Mouse (Mus musculus) embryonic facial prominence, embryonic 14.5 days (tissue): ENCODE data around the gene Tfdp1. TPM values are rescaled to one million over a fixed set of nuclear protein-coding genes. Genes with fewer than 3 reads are reported as not detected.

Experiments used
- ATAC-seq: fragments of 200-750 bp; cut with Nextera tagmentation; 2 replicates; pipeline ENCODE4 v1.8.0; 2017; ENCODE audit warnings: low read depth, moderate number of reproducible peaks, moderate TSS enrichment
- DNase-seq: peaks from one replicate; pipeline ENCODE4 v3.0.0-alpha.2; 2015; ENCODE audit warnings: low spot score
- H3K27ac ChIP-seq: fragments of 300-500 bp; sonication (generic); replicated peaks from 2 replicates; pipeline ENCODE4 v1.5.1; 2014; ENCODE audit warnings: low read depth, mild to moderate bottlenecking, low read length, moderate library complexity
- H3K27me3 ChIP-seq: fragments of 300-500 bp; sonication (generic); replicated peaks from 2 replicates; pipeline ENCODE4 v1.6.1; 2014; ENCODE audit warnings: low read length; ENCODE audit not compliant: control insufficient read depth, insufficient read depth
- H3K36me3 ChIP-seq: fragments of 300-500 bp; sonication (generic); 2 replicates; pipeline ENCODE4 v1.6.1; 2014; ENCODE audit warnings: low read length, mixed read lengths; ENCODE audit not compliant: control insufficient read depth, insufficient read depth
- H3K4me1 ChIP-seq: fragments of 300-500 bp; sonication (generic); 2 replicates; pipeline ENCODE4 v1.6.1; 2014; ENCODE audit warnings: antibody characterized with exemption, low read length; ENCODE audit not compliant: control insufficient read depth, insufficient read depth
- H3K4me2 ChIP-seq: fragments of 300-500 bp; sonication (generic); 2 replicates; pipeline ENCODE4 v1.6.1; 2014; ENCODE audit warnings: low read depth, mild to moderate bottlenecking, low read length, moderate library complexity, mixed read lengths
- H3K4me3 ChIP-seq: fragments of 300-500 bp; sonication (generic); 2 replicates; pipeline ENCODE4 v1.5.1; 2014; ENCODE audit warnings: low read depth, mild to moderate bottlenecking, low read length
- H3K9ac ChIP-seq: fragments of 300-500 bp; sonication (generic); 2 replicates; pipeline ENCODE4 v1.6.1; 2014; ENCODE audit warnings: low read depth, mild to moderate bottlenecking, low read length, moderate library complexity, mixed read lengths
- H3K9me3 ChIP-seq: fragments of 300-500 bp; sonication (generic); 2 replicates; pipeline ENCODE4 v1.6.1; 2016; ENCODE audit warnings: low read length; ENCODE audit not compliant: control insufficient read depth
- WGBS: fragments of 180-500 bp; shearing (Covaris S2); extraction: QIAGEN DNeasy Blood & Tissue Kit; methylation state at CpG from one replicate; pipeline ENCODE4 v1.1.7; 2014; 5-methylcytosine and 5-hydroxymethylcytosine counted together
- polyA plus RNA-seq: library from polyadenylated mRNA; unstranded; fragments of >200 nt; fragmentation: Nextera tagmentation; extraction: Ambion mirVana; gene quantifications from 2 replicates; pipeline ENCODE4 v1.2.1, GENCODE M21; 2014

The Tfdp1 gene
- polyA plus RNA-seq, 1 experiment from 2014 or later: 150 TPM

GRCm38 (mm10) chr8:13356681-13357080 lies 18.1 kb downstream of the Tfdp1 start:
- no peak overlapping the region for H3K4me2 ChIP-seq
- H3K4me1 ChIP-seq: no peaks in the 10 kb centered on the region
- no peaks in the 10 kb centered on the region for H3K27me3 ChIP-seq
- no peak overlapping the region for H3K27ac ChIP-seq
- no peaks in the 10 kb centered on the region for H3K9me3 ChIP-seq
- DNase-seq: no peak
- no peak overlapping the region for H3K9ac ChIP-seq
- 85% methylated on average over 10 of the region's 10 CpGs for WGBS
- peaks cover 98% of the 10 kb centered on the region for H3K36me3 ChIP-seq
- ATAC-seq: no peak
- H3K4me3 ChIP-seq: no peak overlapping the region

- WGBS: 81% methylated on average over 7 of the region's 7 CpGs
- Histone ChIP-seq H3K9me3 (no peaks in the 10 kb centered on the region), H3K4me2 (no peak overlapping the region), H3K4me3 (no peak overlapping the region), H3K4me1 (no peaks in the 10 kb centered on the region), H3K36me3 (peaks cover 98% of the 10 kb centered on the region), H3K27ac (no peak overlapping the region), H3K9ac (no peak overlapping the region), H3K27me3 (no peaks in the 10 kb centered on the region)
- no peak for DNase-seq
- no peak for ATAC-seq
Observed at GRCm38 (mm10) chr8:13360213-13360612, 21.7 kb downstream of the Tfdp1 start.

GRCm38 (mm10) chr8:13361865-13362264 lies 23.3 kb downstream of the Tfdp1 start:
- no peak for DNase-seq
- Histone ChIP-seq H3K4me2 (no peak overlapping the region), H3K4me3 (no peak overlapping the region), H3K27ac (no peak overlapping the region), H3K27me3 (no peaks in the 10 kb centered on the region), H3K4me1 (no peaks in the 10 kb centered on the region), H3K36me3 (peaks cover 98% of the 10 kb centered on the region), H3K9me3 (no peaks in the 10 kb centered on the region), H3K9ac (no peak overlapping the region)
- no peak for ATAC-seq
- 93% methylated on average over 6 of the region's 6 CpGs for WGBS

- Histone ChIP-seq H3K9me3 (no peaks in the 10 kb centered on the region), H3K4me2 (no peak overlapping the region), H3K4me1 (no peaks in the 10 kb centered on the region), H3K36me3 (peaks cover 91% of the 10 kb centered on the region), H3K27me3 (no peaks in the 10 kb centered on the region), H3K9ac (no peak overlapping the region), H3K4me3 (no peak overlapping the region), H3K27ac (no peak overlapping the region)
- WGBS: 87% methylated on average over 8 of the region's 8 CpGs
- DNase-seq (no peak), ATAC-seq (0 out of 2 replicates have a peak, but pooled peaks have one; percentile 23)
Observed at GRCm38 (mm10) chr8:13373151-13373662, 34.7 kb downstream of the Tfdp1 start.

DNA sequence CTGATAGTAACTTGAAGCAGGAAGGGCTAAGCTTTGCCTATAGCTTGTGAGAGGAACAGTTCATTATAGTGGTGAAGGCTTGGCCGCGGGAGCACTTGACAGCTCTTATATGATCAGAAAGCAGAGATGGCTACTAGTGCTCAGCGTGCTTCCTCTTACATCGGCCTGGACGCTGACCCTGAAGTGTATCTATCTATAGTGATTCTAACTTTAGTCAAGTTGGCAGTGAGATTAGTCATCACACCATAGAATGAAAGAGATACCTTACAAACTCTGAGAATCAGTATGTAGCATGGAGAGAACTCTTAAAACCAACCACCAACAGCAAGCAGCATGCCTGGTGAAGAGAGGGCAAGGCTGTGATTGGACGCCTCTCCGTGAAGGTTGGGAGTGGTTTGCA lies 43.1 kb downstream of the Tfdp1 start:
- H3K27ac ChIP-seq: no peak overlapping the region
- DNase-seq (no peak), ATAC-seq (no peak)
- no peaks in the 10 kb centered on the region for H3K9me3 ChIP-seq
- 86% methylated on average over 7 of the region's 7 CpGs for WGBS
- no peaks in the 10 kb centered on the region for H3K4me1 ChIP-seq
- no peak overlapping the region for H3K9ac ChIP-seq
- H3K4me2 ChIP-seq: no peak overlapping the region
- H3K27me3 ChIP-seq: no peaks in the 10 kb centered on the region
- H3K4me3 ChIP-seq: no peak overlapping the region
- peaks cover 28% of the 10 kb centered on the region for H3K36me3 ChIP-seq

DNA sequence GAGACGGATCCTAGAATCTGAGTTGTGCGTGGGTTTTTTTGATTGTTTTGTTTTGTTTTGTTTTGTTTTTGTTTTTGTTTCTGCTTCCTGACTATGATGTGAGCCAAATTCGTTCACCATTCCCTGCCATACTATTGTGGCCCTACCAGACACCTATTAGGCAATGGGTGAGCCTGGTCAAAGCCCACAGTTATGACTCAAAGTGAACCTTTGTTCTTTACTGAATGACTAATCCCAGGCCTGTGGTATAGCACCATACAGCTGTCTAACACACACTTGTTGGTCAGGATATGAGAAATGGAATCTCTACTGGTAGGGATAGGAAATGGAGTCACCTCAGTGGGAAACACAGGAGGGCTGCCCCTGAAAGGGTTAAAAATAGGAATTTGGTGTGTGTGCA lies 44.0 kb downstream of the Tfdp1 start:
- Histone ChIP-seq H3K4me2 (no peak overlapping the region), H3K4me3 (no peak overlapping the region), H3K9me3 (no peaks in the 10 kb centered on the region), H3K27me3 (no peaks in the 10 kb centered on the region), H3K9ac (no peak overlapping the region), H3K27ac (no peak overlapping the region), H3K4me1 (no peaks in the 10 kb centered on the region), H3K36me3 (peaks cover 21% of the 10 kb centered on the region)
- 92% methylated on average over 3 of the region's 3 CpGs for WGBS
- DNase-seq (no peak), ATAC-seq (no peak)

- Histone ChIP-seq H3K4me3 (no peak overlapping the region), H3K27ac (no peak overlapping the region), H3K9ac (no peak overlapping the region), H3K4me1 (no peaks in the 10 kb centered on the region), H3K9me3 (no peaks in the 10 kb centered on the region), H3K4me2 (no peak overlapping the region), H3K36me3 (peaks cover 18% of the 10 kb centered on the region), H3K27me3 (no peaks in the 10 kb centered on the region)
- 85% methylated on average over 4 of the region's 4 CpGs for WGBS
- ATAC-seq: no peak
- DNase-seq: no peak
Observed at GRCm38 (mm10) chr8:13382999-13383398, 44.4 kb downstream of the Tfdp1 start.

DNA sequence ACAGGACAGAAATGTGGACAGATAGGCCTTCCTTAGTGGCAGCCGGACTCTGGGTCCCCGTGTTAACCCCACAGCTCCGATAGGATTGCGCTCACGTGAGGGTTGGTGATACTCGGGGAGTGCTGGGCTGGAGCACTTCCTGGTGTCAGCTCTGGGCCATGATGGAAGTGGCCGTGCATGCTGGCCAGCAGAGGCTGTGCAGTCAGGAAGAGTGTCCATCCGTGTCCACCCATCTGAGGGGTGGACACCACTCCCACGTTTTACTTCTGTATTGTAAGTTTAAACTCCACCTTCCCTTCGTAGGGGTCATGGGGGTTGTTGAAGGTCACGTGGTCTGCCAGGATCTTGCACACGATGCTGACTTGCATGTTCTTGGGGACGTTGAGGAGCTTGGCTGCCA lies 47.8 kb downstream of the Tfdp1 start:
- Histone ChIP-seq H3K27ac (no peak overlapping the region), H3K9ac (no peak overlapping the region), H3K4me2 (no peak overlapping the region), H3K4me3 (no peak overlapping the region), H3K27me3 (no peaks in the 10 kb centered on the region), H3K9me3 (no peaks in the 10 kb centered on the region), H3K36me3 (no peaks in the 10 kb centered on the region), H3K4me1 (no peaks in the 10 kb centered on the region)
- DNase-seq (no peak), ATAC-seq (no peak)
- WGBS: 70% methylated on average over 13 of the region's 13 CpGs

DNA sequence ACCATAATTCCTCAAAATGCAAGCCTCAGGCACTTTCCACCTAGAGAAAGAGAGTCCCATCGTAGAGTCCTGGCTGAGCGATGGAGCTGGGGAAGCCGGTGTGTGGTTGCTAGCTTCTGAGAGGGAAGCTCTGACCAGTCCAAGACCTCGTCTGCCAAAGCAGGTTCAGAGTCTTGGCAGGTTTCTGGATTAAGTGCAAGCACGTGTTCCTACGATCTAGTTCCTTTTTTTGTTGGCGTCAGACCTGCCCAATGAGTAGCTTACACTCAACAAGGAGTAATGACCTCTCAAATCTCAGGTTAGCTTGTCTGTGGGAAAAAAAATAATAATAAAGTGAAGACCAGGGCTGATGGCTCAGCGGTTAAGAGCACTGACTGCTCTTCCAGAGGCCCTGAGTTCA lies 49.2 kb downstream of the Tfdp1 start:
- 78% methylated on average over 8 of the region's 8 CpGs for whole genome bisulfite sequencing
- no peak overlapping the region for H3K9ac ChIP-seq
- no peak overlapping the region for H3K27ac ChIP-seq
- H3K9me3 ChIP-seq: no peaks in the 10 kb centered on the region
- no peak overlapping the region for H3K4me3 ChIP-seq
- ATAC-seq: no peak
- no peaks in the 10 kb centered on the region for H3K36me3 ChIP-seq
- H3K27me3 ChIP-seq: no peaks in the 10 kb centered on the region
- H3K4me1 ChIP-seq: no peaks in the 10 kb centered on the region
- H3K4me2 ChIP-seq: no peak overlapping the region
- DNase-seq: no peak
